Mouse (Mus musculus) lung, postnatal 10 days (tissue): ENCODE data around the gene Rpl11.
"Not testable (repeated sequence)": the region's sequence is repeated elsewhere in the genome, so short reads cannot be mapped to it uniquely, and the experiment has no call there.

ENCODE experiments used
- DNase-seq: peaks from one replicate; pipeline ENCODE4 v3.0.0; 2021

The Rpl11 gene

GRCm38 (mm10) chr4:136069954-136070353, 16.7 kb upstream of the Rpl11 start:
- DNase-seq = peak; percentile 91

- DNase-seq = no peak
Observed at GRCm38 (mm10) chr4:136069313-136069712, 16.1 kb upstream of the Rpl11 start.

- DNase-seq = no peak
Observed at GRCm38 (mm10) chr4:136063143-136063542, 9.9 kb upstream of the Rpl11 start.

- DNase-seq = not testable (repeated sequence)
Observed at GRCm38 (mm10) chr4:136059800-136060488, 6.7 kb upstream of the Rpl11 start.

- DNase-seq = no peak
Observed at GRCm38 (mm10) chr4:136057916-136058315, 4.7 kb upstream of the Rpl11 start.

- DNase-seq = no peak
Observed at GRCm38 (mm10) chr4:136056030-136056429, 2.8 kb upstream of the Rpl11 start.

- DNase-seq = no peak
Observed at GRCm38 (mm10) chr4:136053843-136054242, 615 bp upstream of the Rpl11 start.

GRCm38 (mm10) chr4:136052534-136053246, 538 bp downstream of the Rpl11 start:
- DNase-seq = no peak

- no peak for DNase-seq
Observed at GRCm38 (mm10) chr4:136052060-136052459, 1.2 kb downstream of the Rpl11 start.

- no peak for DNase-seq
Observed at GRCm38 (mm10) chr4:136050226-136050625, 3.0 kb downstream of the Rpl11 start.

- no peak for DNase-seq
Observed at GRCm38 (mm10) chr4:136048291-136049032, 4.8 kb downstream of the Rpl11 start.

- DNase-seq = no peak
Observed at GRCm38 (mm10) chr4:136047626-136048025, 5.6 kb downstream of the Rpl11 start.

GRCm38 (mm10) chr4:136046888-136047287, 6.3 kb downstream of the Rpl11 start:
- no peak for DNase-seq

- DNase-seq = no peak
Observed at GRCm38 (mm10) chr4:136045091-136045490, 8.1 kb downstream of the Rpl11 start.

GRCm38 (mm10) chr4:136043784-136044400, 9.3 kb downstream of the Rpl11 start:
- no peak for DNase-seq

GRCm38 (mm10) chr4:136035078-136035477, 18.1 kb downstream of the Rpl11 start:
- no peak for DNase-seq

- DNase-seq = no peak
Observed at GRCm38 (mm10) chr4:136033231-136033630, 20.0 kb downstream of the Rpl11 start.

- peak; percentile 42 for DNase-seq
Observed at GRCm38 (mm10) chr4:136030968-136031909, 22.0 kb downstream of the Rpl11 start.

GRCm38 (mm10) chr4:136028689-136029088, 24.5 kb downstream of the Rpl11 start:
- no peak for DNase-seq

GRCm38 (mm10) chr4:136028132-136028564, 25.1 kb downstream of the Rpl11 start:
- DNase-seq = no peak

- no peak for DNase-seq
Observed at GRCm38 (mm10) chr4:136027416-136028131, 25.7 kb downstream of the Rpl11 start.
